Mouse (Mus musculus) CD4-positive, CD25-positive, alpha-beta regulatory T cell, adult 2 months (primary cell): ENCODE results near the gene Dock6.
"Not testable (repeated sequence)": the region's sequence is repeated elsewhere in the genome, so short reads cannot be mapped to it uniquely, and the experiment has no call there.

Experiments
- DNase-seq: peaks from one replicate; pipeline ENCODE4 v3.0.0-alpha.2; 2012; ENCODE audit warnings: low read depth, low spot score

Dock6 gene

DNA sequence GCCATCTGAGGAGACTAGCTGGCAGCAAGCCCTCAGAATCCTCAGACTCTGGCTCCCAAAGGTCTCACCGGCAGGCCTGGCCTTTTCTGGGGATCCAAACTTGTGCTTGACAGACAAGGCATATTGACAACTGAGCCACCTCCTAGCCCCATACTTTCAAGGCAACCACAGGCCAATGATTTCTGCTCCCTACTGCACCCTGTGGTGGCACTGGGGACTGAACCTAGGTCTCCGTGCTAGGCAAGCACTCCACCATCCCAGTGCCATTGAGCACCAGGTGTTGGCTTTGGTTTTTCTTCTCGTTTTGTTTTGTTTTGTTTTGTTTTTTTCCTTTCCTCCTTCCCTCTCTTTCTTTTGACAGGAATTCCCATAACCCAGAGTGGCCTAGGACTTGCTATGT, 43.9 kb downstream of the Dock6 start:
- peak; percentile 35 for DNase-seq

DNA sequence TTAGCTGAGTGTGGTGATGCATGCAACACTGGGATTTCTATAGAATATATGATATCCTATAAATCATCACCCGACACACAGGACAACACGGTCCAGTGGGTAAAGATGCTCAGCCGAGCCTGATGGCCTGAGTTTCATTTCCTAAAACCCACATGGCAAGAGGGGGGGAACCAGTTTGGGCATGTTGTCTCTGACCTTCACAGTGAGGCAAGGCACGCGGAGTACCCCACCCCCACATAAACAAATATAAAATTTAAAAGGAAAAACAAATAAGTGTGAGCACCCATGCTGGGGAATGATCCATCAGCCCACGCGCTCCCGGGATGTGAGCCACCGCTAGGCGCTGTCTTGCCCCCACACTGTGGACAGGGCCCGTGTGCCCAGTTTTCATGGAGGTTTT, 45.5 kb downstream of the Dock6 start:
- DNase-seq, result no peak

DNA sequence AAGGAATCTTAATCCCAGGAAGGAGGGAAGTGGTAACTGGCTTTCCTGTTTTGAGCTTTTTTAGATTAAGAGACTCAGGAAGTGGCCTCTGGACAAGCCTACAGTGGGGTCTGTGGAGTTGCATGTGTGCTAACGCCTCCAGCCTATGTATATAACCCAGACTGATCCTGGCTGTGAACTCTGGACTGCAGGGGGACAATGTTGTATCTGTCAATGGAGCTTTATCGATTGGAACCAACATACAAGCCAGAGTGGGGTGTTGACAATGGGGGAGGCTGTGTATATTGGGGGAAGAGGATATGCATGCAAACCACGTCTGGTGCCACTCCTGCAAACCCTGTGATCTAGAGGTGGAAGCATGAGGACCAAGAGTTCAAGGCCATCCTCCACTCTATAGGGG, 46.1 kb downstream of the Dock6 start:
- no peak for DNase-seq

DNA sequence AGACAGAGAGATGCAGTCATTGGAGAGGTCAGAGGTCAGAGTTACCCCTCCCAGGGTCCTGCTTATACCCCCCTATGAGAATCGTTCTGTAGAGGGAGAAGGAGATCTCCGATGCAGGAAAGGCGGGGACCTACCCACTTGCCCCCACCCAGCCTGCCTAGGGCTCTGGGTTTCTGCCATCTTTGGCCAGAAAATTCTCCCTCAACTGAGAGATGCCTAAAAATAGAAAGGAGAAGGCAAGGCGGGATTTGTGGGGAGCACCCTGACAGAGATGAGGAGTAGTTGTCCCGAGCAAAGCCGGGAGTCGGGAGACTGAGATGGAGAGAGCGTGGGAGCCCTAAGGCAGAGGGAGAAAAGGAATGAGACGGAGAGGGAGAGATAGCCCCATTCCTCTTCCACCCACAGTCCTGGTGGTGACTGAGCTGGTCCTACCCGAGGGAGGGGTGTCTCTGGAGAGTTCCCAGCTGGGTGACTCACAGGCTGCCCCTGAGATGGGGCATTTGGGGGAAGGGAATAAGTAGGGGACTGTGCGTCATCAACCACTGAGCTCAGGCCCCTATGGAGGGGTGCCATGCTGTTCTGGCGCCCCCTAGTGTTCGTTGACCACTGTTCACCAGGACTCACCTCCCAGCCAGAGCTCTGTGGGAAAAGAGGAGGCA, 48.3 kb downstream of the Dock6 start:
- peak; percentile 85 for DNase-seq

DNA sequence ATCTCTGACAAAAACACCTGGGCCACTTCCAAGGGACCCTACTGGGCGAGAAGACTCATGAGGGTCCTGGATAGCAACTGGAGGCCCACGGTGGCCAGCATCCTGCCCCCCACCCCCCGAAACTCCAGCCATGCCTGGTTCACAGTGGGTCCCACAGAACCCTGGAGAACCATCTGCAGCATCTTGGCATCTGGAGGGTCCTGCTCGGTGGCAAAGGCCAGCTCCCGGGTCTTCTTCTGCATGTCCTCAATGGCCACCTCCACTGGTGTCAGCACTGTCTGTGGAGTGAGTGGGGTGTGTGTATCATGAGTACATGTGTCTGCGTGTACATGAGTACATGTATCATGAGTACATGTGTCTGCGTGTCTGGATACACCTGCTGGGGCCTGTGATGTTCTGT, 50.8 kb downstream of the Dock6 start:
- no peak for DNase-seq

DNA sequence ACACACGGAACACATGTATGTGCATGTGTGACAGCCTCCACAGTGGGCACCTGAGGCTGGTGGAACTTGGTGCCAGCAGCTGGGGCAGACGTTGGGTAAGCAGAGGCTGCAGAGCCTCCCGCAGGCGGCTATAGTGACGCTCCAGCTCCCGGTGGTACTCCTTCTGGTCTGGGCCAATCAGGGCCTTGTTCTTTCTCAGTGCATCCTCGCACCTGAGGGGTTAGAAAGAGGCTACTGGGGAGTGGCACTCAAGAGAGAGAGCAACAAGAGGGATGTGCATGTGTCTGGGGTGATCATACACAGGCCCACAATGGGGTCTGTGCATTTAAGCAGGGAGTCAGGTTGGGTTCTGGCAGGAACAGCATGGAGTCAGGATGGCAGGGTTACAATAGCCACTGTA, 51.3 kb downstream of the Dock6 start:
- no peak for DNase-seq

DNA sequence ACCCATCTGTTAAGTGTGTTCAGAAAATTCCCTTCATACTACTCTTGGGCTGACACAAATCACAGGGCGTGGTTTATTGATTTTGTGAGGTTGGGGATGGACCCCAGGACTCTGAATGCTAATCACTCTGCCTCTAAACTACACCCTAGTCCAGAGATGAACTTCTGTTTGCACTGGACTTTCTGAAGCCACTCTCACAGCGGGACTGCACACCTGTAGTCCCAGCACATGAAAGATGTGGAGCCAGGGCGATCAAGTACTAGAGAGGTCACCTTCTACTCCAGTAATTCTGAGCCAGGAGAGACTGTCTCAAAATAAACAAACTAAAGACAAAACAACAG, 53.5 kb downstream of the Dock6 start:
- no peak for DNase-seq

DNA sequence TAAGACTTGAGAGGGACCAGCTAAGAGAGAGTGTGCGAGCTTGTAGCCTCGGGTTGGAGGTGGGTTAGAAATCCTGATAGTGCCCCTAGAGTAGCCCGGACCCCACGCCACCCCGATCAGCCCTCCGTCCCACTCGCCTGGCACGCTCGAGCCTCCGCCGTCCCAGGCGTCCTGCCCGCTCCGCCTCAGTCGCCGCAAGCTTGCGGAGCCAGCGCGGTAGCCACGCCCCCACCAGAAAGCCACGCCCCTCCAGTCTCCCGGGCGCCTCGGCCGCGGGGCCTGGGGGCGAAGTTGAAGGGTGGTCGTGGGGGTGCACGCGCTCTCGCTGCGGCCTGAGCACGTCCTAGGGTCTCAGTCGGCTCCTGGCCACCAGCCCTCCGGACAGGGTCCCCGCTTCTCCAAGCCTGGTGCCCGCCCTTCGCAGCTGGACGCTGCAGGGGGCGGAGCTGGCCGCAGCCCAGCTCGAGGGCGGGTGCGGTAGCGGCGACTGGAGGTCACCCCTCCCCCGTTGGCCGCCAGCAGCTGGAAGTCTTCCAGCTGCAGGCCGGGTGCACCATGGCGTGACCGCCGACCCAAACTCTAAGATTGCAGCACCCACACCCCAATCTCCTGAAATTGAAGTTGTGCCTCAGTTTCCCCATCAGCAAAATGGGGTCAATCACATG, 54.0 kb downstream of the Dock6 start, which contains the start of gene Kank2:
Gene Kank2 (minus strand): TSS at position 400 of the 665 bp plus-strand sequence.
- DNase-seq, result peak; percentile 82

DNA sequence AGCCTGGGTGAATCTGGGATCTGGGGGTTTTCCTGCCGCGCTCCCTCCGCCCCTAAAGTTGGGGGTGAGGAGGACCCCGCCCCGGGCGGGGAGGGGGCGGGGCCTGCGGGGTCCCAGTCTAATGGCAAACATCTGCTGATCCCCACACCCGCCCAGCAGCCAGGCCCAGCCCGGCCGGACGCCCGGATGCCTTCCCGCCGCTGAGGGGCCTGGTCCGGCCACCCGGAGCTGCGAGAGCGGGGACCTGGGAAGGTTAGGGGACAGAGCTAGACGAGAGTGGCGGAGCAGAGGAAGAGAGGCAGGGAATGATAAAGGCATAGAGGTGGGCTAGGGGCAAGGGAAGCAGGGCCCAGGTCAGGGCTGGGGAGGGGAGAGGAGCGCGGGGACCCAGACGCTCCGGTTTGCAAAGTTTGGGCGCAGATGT, 54.5 kb downstream of the Dock6 start:
- DNase-seq, result peak; percentile 29

DNA sequence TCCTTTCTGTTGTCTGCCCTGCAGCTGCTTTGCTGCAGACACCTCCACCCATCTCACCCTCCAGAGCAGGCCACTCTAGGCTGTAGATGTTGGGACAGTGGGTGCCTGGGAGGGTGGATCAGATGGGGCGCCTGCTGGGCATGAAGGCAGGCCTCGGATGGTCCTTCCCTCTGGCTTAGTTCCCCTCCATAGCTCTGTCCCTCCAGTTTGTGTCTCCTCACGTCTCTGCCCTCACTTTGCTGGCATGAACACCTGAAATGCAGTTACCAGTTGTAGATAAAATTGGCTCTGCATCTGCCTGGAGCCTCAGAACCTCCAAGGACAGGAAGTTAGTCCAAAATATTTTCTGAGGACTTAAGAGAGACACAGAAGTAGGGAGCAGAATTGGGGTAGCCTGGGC, 55.5 kb downstream of the Dock6 start:
- DNase-seq, result no peak

DNA sequence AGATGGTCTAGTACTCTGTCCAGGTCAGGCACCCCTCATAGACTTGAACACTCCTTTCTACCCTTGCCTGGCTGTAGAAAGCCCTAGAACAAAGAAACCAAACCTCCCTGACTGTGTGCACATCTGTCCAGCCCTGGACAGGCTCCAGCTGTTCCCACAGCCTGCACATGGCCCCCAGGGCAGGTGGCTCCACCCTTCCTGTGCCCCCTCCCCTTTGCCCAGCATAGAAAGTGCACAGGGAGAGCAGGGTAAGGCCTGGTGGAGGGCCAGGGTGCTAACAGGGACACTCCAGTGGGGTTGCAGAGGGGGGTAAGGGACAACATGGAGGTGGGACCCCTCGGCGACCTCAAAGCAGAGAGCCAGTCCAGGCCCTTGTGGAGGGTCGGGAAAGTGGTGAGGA, 56.2 kb downstream of the Dock6 start:
- DNase-seq, result no peak

DNA sequence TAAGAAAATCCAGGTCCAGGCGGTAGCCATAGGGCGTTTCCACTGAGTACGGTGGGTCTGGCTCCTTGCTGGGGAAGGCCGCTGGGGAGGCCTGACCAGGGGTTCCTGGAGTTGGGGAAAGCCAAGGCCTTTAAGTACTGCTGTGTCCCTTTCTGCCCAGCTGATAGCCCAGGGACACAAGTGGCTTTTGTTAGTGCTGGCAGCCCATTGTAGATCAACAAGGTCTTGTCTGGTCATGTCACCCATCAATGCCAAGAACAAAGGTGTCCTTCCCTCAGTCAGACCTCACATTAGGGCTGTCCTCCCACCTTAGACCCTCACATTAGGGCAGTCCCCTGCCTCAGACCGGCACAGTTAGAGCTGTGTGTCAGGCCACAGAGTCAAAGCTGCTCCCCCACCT, 56.9 kb downstream of the Dock6 start:
- no peak for DNase-seq

DNA sequence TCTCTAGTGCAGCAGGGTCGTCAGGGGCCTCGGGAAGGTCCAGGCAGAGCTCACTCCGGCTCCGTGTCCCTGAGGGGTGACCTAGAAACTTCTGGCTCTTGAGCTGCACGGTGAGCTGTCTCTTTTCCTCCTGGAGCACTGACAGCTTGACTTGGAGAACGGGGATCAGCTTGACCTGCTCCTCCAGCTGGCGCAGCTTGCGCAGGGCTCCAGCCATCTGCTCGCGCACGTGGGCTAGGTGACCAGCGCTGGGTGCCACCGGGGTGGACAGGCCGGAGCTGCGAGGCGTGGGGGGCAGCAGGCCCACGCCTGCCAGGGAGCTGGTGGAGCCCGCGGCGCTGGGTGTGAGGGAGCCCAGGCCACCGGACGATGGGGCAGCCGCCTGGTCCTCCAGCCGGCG, 57.5 kb downstream of the Dock6 start:
- DNase-seq, result no peak

DNA sequence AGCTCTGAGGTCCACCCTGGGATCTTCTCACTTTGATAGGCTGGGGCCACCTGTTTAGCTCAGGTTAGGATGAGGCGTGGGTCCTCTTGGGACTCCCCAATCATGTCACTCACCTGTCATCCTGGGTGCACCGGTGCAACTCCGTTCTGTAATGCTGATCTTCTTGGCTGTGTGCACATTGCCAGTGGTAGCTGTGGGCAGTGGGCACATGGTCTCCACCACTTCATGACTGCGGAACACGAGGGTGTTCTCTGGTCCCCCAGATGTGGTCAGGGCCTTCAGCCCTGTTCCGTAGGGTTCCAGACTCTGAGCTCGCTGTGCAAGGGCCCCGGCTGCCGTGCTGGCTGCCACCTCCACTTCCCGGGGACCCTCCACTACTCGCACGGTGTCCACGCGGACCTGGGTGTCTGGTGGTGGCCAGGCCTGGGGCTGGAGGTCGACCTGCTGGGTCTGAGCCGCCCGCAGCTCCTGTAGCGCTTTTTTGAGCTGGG, 58.0 kb downstream of the Dock6 start:
- no peak for DNase-seq

DNA sequence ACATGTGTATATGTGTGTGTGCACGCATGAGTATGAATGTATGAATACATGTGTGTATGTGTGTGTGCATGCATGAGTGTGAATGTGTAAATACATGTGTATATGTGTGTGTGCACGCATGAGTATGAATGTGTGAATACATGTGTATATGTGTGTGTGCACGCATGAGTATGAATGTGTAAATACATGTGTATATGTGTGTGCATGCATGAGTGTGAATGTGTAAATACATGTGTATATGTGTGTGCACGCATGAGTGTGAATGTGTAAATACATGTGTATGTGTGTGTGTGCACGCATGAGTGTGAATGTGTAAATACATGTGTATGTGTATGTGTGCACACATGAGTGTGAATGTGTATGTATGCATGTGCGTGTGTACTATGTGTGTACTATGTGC, 58.9 kb downstream of the Dock6 start:
- not testable (repeated sequence) for DNase-seq

DNA sequence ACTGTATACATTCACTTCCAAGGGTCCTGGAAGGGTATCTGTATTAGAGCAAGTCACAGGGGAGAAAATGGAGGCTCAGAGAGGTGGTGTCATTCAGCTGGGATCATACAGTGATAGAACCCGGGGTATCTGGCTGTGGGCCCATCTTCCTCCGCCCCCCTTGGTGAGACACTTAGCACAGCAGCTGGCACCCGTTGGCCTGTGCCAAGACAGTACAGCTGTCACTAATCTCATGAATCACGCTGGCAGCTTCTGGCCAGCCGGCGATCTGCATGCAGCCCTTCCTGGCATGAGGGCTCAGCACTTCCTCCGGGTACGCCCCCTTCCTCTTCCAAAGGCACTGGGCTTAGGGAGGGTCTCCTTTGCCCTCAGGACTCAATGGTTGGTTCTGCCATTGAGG, 59.8 kb downstream of the Dock6 start:
- no peak for DNase-seq

DNA sequence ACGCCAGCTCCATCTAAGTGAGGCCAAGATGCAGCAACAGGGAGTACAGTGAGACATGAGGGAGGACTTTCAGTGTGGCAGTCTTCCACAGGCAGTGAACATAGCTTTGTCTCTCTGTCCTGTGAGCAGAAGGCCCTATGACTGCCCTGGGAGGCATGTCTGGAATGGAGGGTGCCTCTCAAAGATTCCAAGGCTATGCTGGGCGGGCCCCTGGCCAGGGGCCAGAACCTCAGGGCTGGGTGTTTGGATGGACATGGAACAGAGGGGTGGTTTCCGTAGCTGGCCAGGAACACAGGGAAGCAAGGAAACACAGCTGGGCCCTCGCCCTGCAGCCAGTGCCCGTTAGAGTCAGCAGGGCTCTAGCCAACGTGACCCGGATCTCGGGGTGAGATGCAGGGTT, 60.6 kb downstream of the Dock6 start:
- no peak for DNase-seq

DNA sequence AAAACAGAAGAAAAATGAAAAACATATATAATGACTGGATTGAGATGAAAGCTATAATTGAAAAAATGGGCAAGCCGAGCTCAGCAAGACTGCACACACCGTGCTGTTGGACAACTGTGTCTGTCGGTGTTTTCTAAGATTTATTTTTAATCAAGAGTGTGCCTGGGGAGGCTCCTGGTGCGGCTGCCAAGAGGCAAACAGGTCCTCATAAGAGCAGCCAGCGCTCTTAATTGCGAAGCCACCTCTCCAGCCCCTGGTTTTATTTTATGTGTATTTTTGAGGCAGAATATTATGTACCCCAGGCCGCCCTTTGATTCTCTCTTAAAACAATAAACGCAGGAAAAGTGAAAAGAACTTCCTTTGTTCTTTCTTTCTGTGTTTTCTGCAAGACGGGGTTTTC, 64.2 kb downstream of the Dock6 start:
- DNase-seq, result no peak

DNA sequence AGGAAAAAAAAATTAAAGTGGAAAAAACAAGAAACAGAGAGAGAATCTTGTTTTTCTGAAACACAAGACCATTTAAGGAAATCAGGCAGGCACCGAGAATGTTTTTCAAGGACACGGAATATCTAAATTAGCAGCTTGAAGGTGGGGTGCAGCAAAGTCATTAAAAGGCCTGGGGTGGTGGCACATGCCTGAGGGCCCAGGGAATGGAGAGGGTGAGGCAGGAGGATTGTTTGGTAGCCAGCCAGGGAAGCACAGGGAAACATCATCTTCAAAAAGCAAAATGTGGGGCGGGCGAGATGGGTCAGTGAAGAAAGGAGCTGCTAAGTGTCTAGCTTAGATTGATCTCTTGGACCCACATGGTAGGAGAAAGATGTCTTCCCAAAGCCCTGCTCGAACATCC, 64.8 kb downstream of the Dock6 start:
- no peak for DNase-seq

DNA sequence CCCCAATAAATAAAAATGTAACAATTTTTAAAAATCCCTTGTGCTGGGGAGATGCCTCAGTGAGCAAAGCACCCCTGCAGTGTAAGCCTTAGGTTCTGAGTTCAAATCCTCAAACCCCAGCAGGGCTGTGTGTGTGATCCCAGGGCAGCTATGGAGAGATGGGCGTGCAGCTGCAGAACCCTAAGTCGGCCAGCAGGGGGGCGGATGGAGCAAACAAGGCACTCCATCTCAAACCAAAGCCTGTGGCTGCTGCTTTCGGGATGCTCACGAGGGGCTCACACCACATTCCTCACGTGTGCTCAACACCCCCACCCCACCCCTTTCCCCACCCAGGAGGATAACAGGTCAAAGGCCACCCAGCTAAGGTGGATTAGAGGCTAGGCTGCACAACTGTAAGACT, 65.5 kb downstream of the Dock6 start:
- peak; percentile 75 for DNase-seq

DNA sequence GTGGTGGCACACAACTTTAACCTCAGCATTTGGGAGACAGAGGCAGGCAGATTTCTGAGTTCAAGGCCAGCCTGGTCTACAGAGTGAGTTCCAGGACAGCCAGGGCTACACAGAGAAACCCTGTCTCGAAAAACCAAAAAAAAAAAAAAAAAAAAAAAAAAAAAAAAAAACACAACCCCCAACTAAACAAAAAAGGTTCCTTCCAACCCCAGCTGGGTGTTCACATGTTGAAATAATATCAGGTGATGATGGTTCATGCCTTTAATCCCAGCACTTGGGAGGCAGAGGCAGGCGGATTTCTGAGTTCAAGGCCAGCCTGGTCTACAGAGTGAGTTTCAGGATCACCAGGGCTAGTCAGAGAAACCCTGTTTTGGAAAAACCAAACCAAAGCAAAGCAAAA, 66.1 kb downstream of the Dock6 start:
- DNase-seq, result not testable (repeated sequence)

DNA sequence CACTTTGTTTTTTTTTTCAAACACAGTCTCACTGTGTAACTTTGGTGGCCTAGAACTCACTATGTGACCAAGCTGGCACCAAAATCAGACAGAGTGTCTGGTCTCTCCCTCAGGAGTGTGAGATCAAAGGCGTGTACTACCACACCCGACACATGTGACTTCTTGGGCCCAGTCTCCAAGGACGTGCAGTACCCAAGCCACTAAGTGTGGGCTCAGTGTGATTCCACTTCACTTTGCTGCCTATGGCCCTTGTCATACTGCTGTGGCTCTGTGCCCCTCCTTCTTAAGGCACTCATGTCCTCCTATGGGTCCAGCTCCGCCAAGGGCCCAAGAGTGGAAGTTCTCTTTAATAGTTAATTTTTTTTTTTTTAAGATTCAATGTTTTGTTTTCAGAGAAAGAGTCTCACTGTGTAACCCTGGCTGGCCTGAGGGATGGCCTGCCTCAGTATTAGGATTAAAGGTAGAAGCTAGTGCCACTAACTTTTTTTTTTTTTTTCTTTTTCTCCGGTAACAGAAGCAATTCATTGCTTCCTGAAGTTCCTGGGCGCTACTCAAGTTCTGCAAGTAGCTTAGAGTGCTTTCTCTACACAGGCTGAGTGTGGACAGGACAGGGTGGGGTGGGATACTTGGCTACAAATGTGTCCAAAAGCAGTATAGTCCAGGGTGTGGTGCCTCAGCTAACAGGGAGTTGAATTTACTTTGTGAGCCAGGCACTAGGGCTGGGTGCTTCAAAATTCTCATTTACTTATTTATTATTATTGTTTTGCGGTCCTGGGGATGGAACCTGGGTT, 67.7 kb downstream of the Dock6 start:
- DNase-seq, result no peak
